Mouse (Mus musculus) lung, adult 2 months (tissue): ENCODE data around the gene Opcml. TPM values are rescaled to one million over a fixed set of nuclear protein-coding genes. Genes with fewer than 3 reads are reported as not detected.
A peak's percentile ranks its signal among the peaks of the same experiment; 100 is the strongest.

Experiments
- DNase-seq: peaks from one replicate; pipeline ENCODE4 v3.0.0; 2022
- H3K4me1 ChIP-seq: fragments of 200-500 bp; 2 replicates; pipeline ENCODE4 v1.6.1; 2011; ENCODE audit warnings: low read length; ENCODE audit not compliant: control insufficient read depth, insufficient read depth
- H3K4me3 ChIP-seq: fragments of 200-500 bp; replicated peaks from 2 replicates; pipeline ENCODE3; 2011; ENCODE audit warnings: low read depth, mild to moderate bottlenecking, control low read depth, low read length; ENCODE audit errors: extremely low read depth
- CTCF ChIP-seq: fragments of 200-500 bp; IDR thresholded peaks from 2 replicates; pipeline ENCODE4 v1.5.1; 2011; ENCODE audit warnings: mild to moderate bottlenecking, low read length, control low read depth; ENCODE audit not compliant: insufficient read depth
- POLR2A ChIP-seq: fragments of 200-500 bp; IDR thresholded peaks from 2 replicates; pipeline ENCODE4 v1.6.1; 2011; ENCODE audit warnings: low read depth, mild to moderate bottlenecking, control low read depth, low read length, borderline replicate concordance; ENCODE audit errors: extremely low read depth
- WGBS: fragments of 180-500 bp; shearing (Covaris S2); methylation state at CpG from one replicate; pipeline ENCODE4 v1.1.7; 2018; 5-methylcytosine and 5-hydroxymethylcytosine counted together
- polyA plus RNA-seq: library from polyadenylated mRNA; depleted of rRNA; stranded (reverse); fragments of >200 nt; gene quantifications from 2 replicates; pipeline ENCODE4 v1.2.3, GENCODE M21; 2012

The Opcml gene
- polyA plus RNA-seq, 1 experiment = 0.26 TPM

DNA sequence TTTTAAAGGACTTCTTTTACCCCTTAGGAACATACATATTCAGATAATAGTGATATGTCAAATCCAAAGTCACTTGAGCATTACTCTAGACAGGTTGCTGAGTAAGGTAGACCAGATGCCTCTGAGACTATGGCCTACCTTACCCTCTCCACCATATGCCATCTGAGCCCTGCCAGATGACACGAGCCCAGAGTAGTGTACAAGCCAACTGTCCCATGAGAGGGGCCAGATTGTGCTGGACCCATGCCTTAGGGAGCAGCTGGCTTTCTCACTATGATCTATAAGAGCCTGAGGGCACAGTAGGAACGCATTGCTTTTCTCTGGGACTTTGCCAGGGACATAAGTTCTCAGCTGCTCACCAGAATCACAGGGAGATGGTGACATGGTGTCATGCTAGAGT is 899.6 kb downstream of the Opcml start:
- 49% methylated on average over 2 of the region's 2 CpGs for WGBS
- Histone ChIP-seq H3K4me3 (no peak overlapping the region), H3K4me1 (no peaks in the 10 kb centered on the region)
- TF ChIP-seq CTCF (no peak), POLR2A (no peak)
- no peak for DNase-seq

DNA sequence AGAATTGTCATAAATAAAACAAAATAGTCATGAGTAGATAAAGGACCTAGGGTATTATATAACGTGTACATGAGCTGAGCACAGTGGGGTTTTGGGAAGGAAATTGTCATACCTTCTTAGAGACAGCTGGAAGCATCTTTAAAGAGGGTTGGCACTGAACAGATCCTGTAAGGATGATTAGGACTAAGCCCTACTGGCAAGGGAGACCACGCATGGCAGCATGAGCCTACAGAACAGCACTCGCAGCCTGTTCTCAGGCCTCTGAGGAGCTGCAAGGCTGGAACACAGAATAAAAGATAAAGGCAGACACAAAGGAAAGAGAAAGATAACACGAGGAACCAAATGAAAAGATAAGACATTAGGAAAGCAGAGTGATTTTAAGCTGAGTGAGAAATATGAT is 915.2 kb downstream of the Opcml start:
- TF ChIP-seq CTCF (no peak), POLR2A (no peak)
- no peak for DNase-seq
- Histone ChIP-seq H3K4me1 (no peaks in the 10 kb centered on the region), H3K4me3 (no peak overlapping the region)
- WGBS = 76% methylated on average over 4 of the region's 4 CpGs

DNA sequence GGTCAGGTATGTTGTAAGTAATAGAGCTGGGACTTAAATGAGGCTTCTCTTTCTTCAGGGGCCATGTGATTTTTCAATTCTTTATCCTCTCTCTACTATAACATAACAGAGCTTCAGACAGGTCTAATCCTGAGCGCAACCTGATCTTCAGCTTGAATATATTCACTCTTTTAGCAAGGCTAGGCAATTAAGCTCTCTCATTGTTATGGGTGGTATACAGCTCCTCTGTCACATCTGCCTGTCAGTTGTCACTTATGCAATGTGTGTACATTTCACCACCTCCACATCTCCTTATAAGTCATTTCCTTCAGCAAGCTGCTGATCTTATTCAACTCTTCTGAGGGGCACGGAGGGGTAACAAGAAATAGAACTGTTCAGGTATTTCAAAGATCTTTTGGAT is 924.0 kb downstream of the Opcml start:
- Histone ChIP-seq H3K4me3 (no peak overlapping the region), H3K4me1 (no peaks in the 10 kb centered on the region)
- 87% methylated on average over 2 of the region's 2 CpGs for WGBS
- TF ChIP-seq CTCF = no peak
- no peak for TF ChIP-seq POLR2A
- no peak for DNase-seq

DNA sequence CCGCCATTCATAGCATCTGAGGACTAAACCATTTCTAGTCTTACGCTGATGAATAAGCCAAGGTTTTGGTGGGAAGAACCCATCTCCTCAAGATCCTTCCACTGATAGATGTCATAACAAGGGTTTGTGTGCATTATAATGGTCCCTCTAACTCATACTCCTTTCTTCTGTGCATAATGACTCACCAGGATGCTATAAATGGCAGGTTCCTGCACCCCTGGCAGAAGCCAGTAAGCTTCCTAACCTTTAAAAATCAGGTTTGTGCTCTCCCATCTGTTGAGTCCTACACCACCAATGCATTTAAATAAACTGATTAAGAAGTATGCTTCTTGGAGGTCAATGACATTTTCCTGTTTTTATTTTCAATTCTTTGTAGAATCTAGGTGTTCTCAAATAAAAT is 929.6 kb downstream of the Opcml start:
- H3K4me1 ChIP-seq = no peaks in the 10 kb centered on the region
- no peak for TF ChIP-seq CTCF
- TF ChIP-seq POLR2A = no peak
- whole genome bisulfite sequencing = 86% methylated on average over 2 of the region's 2 CpGs

DNA sequence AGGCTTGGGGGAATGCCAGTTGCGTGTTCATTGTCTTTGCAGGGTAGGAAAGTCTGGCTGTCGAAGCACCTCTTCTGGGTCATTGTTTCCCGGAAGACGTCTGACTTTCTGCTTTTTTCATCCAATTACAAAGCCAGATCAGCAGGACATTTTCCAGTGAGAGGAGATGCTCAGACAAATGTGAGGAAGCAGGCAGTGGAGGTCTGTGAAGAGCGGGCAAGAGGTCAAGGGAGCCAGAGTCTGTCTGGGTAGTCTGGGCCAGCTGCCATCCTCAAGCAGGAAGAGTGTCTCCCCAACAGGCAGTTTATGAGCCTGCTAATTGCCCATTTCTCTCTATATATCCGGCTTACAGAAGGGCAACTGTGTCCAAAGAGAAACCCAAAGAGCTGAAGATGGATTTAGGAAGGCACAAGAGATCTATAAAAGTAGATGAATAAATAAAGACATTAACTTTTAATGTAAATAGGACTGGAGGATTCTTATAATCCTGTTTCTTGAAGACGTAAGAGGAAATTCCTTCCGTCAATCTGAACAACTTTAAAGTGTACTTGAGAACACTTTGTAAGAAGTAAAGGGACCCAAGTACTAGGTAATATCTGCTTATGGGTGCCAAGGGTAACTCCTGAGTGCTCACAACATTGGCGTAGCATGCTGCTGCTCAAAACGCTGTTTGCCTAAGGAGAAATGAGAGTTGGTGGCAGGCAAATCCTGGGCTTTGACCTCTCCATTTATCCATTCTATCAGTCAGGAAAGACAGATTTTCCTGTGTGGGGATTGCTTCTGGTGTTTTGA is 941.4 kb downstream of the Opcml start:
- Histone ChIP-seq H3K4me3 (no peak overlapping the region), H3K4me1 (no peaks in the 10 kb centered on the region)
- 56% methylated on average over 10 of the region's 10 CpGs for WGBS
- no peak for DNase-seq
- TF ChIP-seq POLR2A = no peak
- TF ChIP-seq CTCF = no peak

More for the DNA sequence above, 929.6 kb downstream of the Opcml start:
- no peak for DNase-seq
- H3K4me3 ChIP-seq = no peak overlapping the region

DNA sequence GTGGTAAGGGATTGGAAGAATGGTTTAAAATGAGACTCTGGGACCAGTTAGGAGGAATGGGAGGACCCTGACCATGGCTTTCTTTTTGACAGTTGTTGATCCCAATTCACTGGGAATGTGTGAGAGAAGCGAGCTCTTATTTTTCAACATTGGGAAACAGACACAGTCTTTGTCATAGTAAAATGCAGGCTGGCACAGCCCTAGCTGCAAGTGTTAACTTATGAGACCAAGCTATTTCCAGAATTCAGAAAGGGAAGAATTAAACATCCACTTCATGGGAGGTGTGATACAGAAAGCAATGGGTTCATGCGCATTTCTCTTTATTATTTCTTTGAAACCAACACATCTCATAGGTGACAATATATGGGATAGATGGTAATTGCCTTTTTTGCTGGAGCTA is 947.4 kb downstream of the Opcml start:
- TF ChIP-seq CTCF = no peak
- no peaks in the 10 kb centered on the region for H3K4me1 ChIP-seq
- H3K4me3 ChIP-seq = no peak overlapping the region
- DNase-seq = no peak
- 88% methylated on average over 2 of the region's 2 CpGs for WGBS

DNA sequence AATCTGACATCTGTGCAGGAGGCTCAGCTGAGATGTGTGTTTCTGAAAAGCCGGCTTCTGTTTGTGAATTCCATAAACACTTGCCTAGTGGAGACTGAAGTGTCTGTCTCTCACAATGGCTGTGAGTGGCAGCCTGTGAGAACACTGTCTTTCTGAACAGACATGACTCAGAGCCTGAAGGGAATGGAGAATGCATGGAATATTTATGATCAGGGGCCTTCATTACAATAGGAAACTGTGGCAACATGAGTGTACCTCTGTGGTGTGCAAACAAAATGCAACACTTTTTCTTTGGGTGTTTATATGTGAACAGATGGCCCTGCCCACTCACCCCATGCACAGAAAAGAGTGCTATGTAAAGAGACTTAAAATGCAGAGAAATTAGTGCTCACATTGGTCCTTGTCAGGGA is 947.9 kb downstream of the Opcml start:
- Histone ChIP-seq H3K4me3 (no peak overlapping the region), H3K4me1 (no peaks in the 10 kb centered on the region)
- no peak for DNase-seq
- 42% methylated on average over 1 of the region's 1 CpGs for whole genome bisulfite sequencing
- no peak for TF ChIP-seq POLR2A
- no peak for TF ChIP-seq CTCF

DNA sequence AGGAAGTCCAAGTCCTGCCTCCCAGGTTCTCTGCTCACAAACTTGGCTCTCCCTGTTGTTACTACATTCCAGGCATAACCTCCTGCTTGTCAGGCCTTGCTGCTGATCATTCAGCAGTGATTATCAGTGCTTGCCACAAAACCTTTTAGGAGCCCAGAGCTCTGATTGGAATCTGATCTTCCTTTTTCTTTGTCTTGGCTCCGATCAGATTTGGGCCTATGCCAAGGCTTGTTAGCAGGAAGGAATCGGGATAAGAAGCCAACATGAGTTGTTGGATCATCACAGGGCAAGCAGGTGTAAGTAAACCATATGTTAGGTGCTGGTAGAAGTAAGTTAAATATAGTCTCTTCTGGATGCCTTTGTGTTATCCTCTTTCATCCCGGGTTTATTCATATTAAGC is 954.2 kb downstream of the Opcml start:
- WGBS = 61% methylated on average over 3 of the region's 3 CpGs
- no peak for TF ChIP-seq POLR2A
- Histone ChIP-seq H3K4me1 (no peaks in the 10 kb centered on the region), H3K4me3 (no peak overlapping the region)
- no peak for DNase-seq

DNA sequence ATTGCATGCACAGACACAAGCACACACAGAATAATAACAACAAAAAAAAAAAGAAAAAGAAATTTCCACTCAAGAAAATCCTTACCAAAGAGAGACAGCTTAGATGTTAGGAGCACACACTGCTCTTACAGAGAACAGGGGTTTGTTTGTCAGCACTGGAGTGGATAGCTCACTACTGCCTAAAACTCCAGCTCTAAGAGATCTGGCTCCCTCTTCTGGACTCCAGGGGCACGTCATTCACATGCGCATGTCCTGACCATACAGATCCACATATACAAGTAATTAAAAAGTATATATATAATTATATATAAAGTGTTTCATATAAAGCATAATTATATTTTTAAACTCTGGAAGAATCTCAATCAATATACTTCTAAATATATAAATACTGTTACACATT is 958.3 kb downstream of the Opcml start:
- DNase-seq = no peak
- whole genome bisulfite sequencing = 85% methylated on average over 2 of the region's 2 CpGs
- H3K4me1 ChIP-seq = no peaks in the 10 kb centered on the region
- 0 out of 2 replicates have a peak, but pooled peaks have one; percentile 1 for TF ChIP-seq CTCF
- TF ChIP-seq POLR2A = no peak
- H3K4me3 ChIP-seq = no peak overlapping the region

DNA sequence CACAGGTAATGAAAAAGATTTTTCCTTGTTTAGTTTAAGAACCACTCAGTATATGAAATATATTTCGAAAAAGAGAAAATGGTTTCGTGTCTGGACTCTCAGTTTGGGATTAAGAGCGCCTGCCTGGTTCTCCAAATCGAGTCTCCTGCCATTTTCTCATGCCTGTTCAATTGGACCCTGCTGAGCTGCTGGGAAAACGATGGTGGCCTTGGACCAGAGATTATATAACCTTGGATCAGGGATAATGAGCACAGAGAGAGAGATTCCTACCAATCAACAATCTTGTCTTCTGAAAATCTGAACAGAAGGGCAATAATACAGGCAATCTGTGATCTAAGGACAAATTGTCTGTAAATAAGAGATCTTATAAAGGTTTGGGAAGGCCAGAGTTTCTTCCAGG is 962.3 kb downstream of the Opcml start:
- Histone ChIP-seq H3K4me3 (no peak overlapping the region), H3K4me1 (no peaks in the 10 kb centered on the region)
- no peak for TF ChIP-seq CTCF
- TF ChIP-seq POLR2A = no peak
- WGBS = 57% methylated on average over 5 of the region's 5 CpGs
- DNase-seq = no peak
